Comparison of ENCODE assay signal across 35 mouse cellular contexts in genomic region chr15:85225693-85226092, GRCm38 (mm10).
"Had no signal": no experiment of that assay in that cellular context is flagged by ENCODE, and none has a peak within 500 bp of the region (broad histone marks: within the 10 kb centered on the region; RNA-seq: fewer than 3 reads in every experiment).

No protein-coding gene starts in this region.

- H3K27me3 ChIP-seq: heart, embryonic 13.5 days; heart, embryonic 15.5 days; hindbrain, embryonic 12.5 days; hindbrain, embryonic 13.5 days; hindbrain, embryonic 15.5 days; intestine, embryonic 15.5 days; kidney, embryonic 15.5 days had no signal

- H3K4me3 ChIP-seq: heart, embryonic 10.5 days; heart, embryonic 12.5 days; heart, embryonic 13.5 days; heart, embryonic 15.5 days; hindbrain, embryonic 10.5 days; hindbrain, embryonic 12.5 days; hindbrain, embryonic 13.5 days; hindbrain, embryonic 15.5 days; intestine, embryonic 15.5 days; kidney, embryonic 15.5 days; layer of hippocampus, adult 2 months; left cerebral cortex, adult 2 months had no signal

- H3K4me2 ChIP-seq: heart, embryonic 11.5 days; heart, embryonic 12.5 days; heart, embryonic 13.5 days; heart, embryonic 15.5 days; hindbrain, embryonic 12.5 days; hindbrain, embryonic 13.5 days; hindbrain, embryonic 14.5 days; hindbrain, embryonic 15.5 days; intestine, embryonic 15.5 days; kidney, embryonic 15.5 days had no signal

- DNase-seq: heart, postnatal 10 days; heart, postnatal 14 days; heart, postnatal 36 days; heart, postnatal 4 days; kidney, adult 11 months; kidney, adult 18-20 months; kidney, adult 2 months; kidney, adult 8-10 months; kidney, adult 9 months; kidney, postnatal 10 days; kidney, postnatal 14 days; kidney, postnatal 25 days; kidney, postnatal 36 days; kidney, postnatal 4 days; layer of hippocampus, adult 9-11 months; layer of hippocampus, postnatal 36 days had no signal

- H3K9me3 ChIP-seq: heart, embryonic 10.5 days; heart, embryonic 12.5 days; heart, embryonic 13.5 days; heart, embryonic 15.5 days; hindbrain, embryonic 10.5 days; hindbrain, embryonic 12.5 days; hindbrain, embryonic 13.5 days; hindbrain, embryonic 15.5 days; intestine, embryonic 15.5 days; kidney, embryonic 15.5 days had no signal

- ATAC-seq: hindbrain, embryonic 16.5 days; hindbrain, postnatal 0 days; intestine, embryonic 15.5 days; intestine, embryonic 16.5 days; intestine, postnatal 0 days had no signal

- H3K27ac ChIP-seq: heart, embryonic 10.5 days; heart, embryonic 13.5 days; heart, embryonic 15.5 days; hindbrain, embryonic 10.5 days; hindbrain, embryonic 12.5 days; hindbrain, embryonic 13.5 days; hindbrain, embryonic 14.5 days; hindbrain, embryonic 15.5 days; hindbrain, postnatal 0 days; intestine, embryonic 15.5 days; kidney, embryonic 15.5 days; kidney, postnatal 0 days; layer of hippocampus, adult 2 months; left cerebral cortex, adult 2 months had no signal

- H3K9ac ChIP-seq: heart, embryonic 12.5 days; heart, embryonic 13.5 days; heart, embryonic 15.5 days; hindbrain, embryonic 12.5 days; hindbrain, embryonic 13.5 days; hindbrain, embryonic 14.5 days; hindbrain, embryonic 15.5 days; intestine, embryonic 15.5 days; kidney, embryonic 15.5 days had no signal

- H3K36me3 ChIP-seq: hindbrain, embryonic 15.5 days had no signal
